Mouse (Mus musculus): ENCODE results near the gene Gnl3l. TPM values are rescaled to one million over a fixed set of nuclear protein-coding genes. Genes with fewer than 3 reads are reported as not detected.

Gnl3l gene
- polyA plus RNA-seq, 1 experiment from 2014 or later: 24.0 TPM

DNA sequence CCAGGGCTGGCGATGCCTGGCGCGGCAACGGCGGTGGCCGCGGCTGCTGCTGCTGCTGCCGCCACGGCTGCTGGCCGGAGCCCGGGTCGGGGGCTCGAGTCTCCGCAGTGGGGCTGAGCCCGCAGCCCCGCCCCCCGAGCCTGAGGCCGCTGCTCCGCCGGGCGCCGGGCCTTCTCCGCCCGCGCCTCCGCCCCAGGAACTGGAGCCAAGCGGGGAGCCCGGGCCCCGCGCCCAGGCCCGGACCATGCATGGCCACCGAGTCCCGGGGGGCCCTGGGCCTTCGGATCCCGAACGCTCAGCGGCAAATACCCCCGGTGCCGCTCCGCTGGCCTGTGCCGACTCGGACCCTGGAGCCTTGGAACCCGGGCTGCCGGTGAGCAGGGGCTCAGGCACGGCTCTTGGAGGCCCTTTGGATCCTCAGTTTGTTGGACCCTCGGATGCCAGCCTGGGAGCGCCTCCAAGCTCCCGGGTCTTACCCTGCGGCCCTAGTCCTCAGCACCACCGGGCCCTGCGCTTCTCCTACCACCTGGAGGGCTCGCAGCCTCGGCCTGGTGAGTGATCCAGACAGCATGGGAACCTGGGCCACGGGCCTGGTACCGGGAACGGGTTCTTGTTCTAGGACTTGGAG lies 30.4 kb upstream of the Gnl3l start:
- Histone ChIP-seq H3K27me3 (replicated peaks; ENCODE audit: control insufficient read depth, insufficient read depth, low read length) (no peaks in the 10 kb centered on the region; the same call in 1 of the 2 replicates), H3K4me1 (ENCODE audit: control insufficient read depth, insufficient read depth, low read length) (0 out of 2 replicates have a peak, but pooled peaks cover 3% of the 10 kb centered on the region), H3K27ac (replicated peaks; ENCODE audit: low read depth, low read length) (peak overlapping the region; percentile 88), H3K9me3 (ENCODE audit: control insufficient read depth, low read length) (no peaks in the 10 kb centered on the region), H3K36me3 (ENCODE audit: control insufficient read depth, insufficient read depth, low read length) (no peaks in the 10 kb centered on the region), H3K4me2 (ENCODE audit: low read depth, low read length) (peak overlapping the region; percentile 61), H3K9ac (ENCODE audit: low read depth, low read length) (peak overlapping the region; percentile 87), H3K4me3 (ENCODE audit: low read depth, low read length) (peak overlapping the region; percentile 62)
- peak; percentile 61 for ATAC-seq (ENCODE audit: low read depth)
- 22% methylated on average over 13 of the region's 56 CpGs for WGBS
- peak; percentile 20 for DNase-seq (ENCODE audit: low spot score)

- Histone ChIP-seq H3K4me3 (ENCODE audit: low read depth, low read length) (peak overlapping the region; percentile 62), H3K27me3 (replicated peaks; ENCODE audit: control insufficient read depth, insufficient read depth, low read length) (no peaks in the 10 kb centered on the region; the same call in 1 of the 2 replicates), H3K36me3 (ENCODE audit: control insufficient read depth, insufficient read depth, low read length) (no peaks in the 10 kb centered on the region), H3K9me3 (ENCODE audit: control insufficient read depth, low read length) (no peaks in the 10 kb centered on the region), H3K4me1 (ENCODE audit: control insufficient read depth, insufficient read depth, low read length) (0 out of 2 replicates have a peak, but pooled peaks cover 3% of the 10 kb centered on the region), H3K9ac (ENCODE audit: low read depth, low read length) (peak overlapping the region; percentile 87), H3K27ac (replicated peaks; ENCODE audit: low read depth, low read length) (peak overlapping the region; percentile 88), H3K4me2 (ENCODE audit: low read depth, low read length) (peak overlapping the region; percentile 61)
- peak; percentile 92 for DNase-seq (ENCODE audit: low spot score)
- peak; percentile 87 for ATAC-seq (ENCODE audit: low read depth)
- 28% methylated on average over 19 of the region's 62 CpGs for WGBS
Observed at GRCm38 (mm10) chrX:151046777-151047430, 29.8 kb upstream of the Gnl3l start.

DNA sequence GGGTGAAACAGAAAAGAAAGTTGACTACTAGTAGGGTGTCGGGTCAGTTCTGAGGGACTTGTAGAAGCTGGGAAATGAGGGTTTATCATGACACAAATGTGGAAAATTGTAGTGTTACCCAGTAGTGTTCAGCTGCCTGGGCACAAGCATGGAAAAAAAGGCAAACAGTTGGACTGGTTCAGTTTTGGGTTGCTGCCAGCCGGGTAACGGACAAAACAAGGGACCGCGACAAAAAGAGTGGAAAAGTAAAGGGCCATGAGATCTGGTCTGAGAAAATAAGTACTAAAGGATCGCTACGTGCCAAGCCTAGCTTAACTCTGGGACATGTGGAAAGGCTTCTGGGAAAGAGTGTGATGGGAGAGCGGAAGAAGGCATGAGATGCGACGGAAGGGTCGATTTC lies 29.2 kb upstream of the Gnl3l start:
- no peak for ATAC-seq (ENCODE audit: low read depth)
- no peaks in the 10 kb centered on the region for H3K36me3 ChIP-seq (ENCODE audit: control insufficient read depth, insufficient read depth, low read length)
- H3K4me1 ChIP-seq (ENCODE audit: control insufficient read depth, insufficient read depth, low read length): 0 out of 2 replicates have a peak, but pooled peaks cover 3% of the 10 kb centered on the region
- WGBS: 37% methylated on average over 11 of the region's 11 CpGs
- peak overlapping the region; percentile 88 for H3K27ac ChIP-seq (replicated peaks; ENCODE audit: low read depth, low read length)
- H3K27me3 ChIP-seq (replicated peaks; ENCODE audit: control insufficient read depth, insufficient read depth, low read length): no peaks in the 10 kb centered on the region; the same call in 1 of the 2 replicates
- H3K4me3 ChIP-seq (ENCODE audit: low read depth, low read length): peak overlapping the region; percentile 62
- no peaks in the 10 kb centered on the region for H3K9me3 ChIP-seq (ENCODE audit: control insufficient read depth, low read length)
- H3K4me2 ChIP-seq (ENCODE audit: low read depth, low read length): peak overlapping the region; percentile 61
- H3K9ac ChIP-seq (ENCODE audit: low read depth, low read length): peak overlapping the region; percentile 87; the same call in 1 of the 2 replicates
- no peak for DNase-seq (ENCODE audit: low spot score)

DNA sequence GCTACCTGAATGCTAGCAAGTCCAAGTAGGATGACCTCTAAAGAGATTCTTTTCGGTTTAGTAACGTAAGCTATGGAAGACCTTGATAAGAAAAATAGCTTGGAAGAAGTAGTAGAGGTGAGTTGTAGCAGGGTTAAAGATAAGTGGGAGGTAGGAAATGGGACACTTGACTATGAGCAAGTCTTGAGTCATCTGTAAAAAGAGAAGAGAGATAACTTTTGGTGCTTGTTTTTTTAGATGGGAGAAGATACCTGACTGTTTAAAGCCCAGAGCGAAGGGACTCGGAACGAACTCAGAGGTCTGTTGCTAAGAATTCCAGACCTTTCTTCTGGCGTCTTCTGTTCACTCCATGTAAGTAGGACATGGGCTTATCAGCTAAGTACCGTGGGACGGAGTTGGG lies 28.7 kb upstream of the Gnl3l start, which contains the start of gene Fgd1:
Gene Fgd1 (plus strand): TSS at position 301 of the 400 bp plus-strand sequence.
- ATAC-seq (ENCODE audit: low read depth) (no peak), DNase-seq (ENCODE audit: low spot score) (no peak)
- H3K36me3 ChIP-seq (ENCODE audit: control insufficient read depth, insufficient read depth, low read length): no peaks in the 10 kb centered on the region
- peak within 1 kb of the TSS; percentile 62 for H3K4me3 ChIP-seq (ENCODE audit: low read depth, low read length)
- peak within 1 kb of the TSS; percentile 87 for H3K9ac ChIP-seq (ENCODE audit: low read depth, low read length)
- H3K4me2 ChIP-seq (ENCODE audit: low read depth, low read length): peak within 1 kb of the TSS; percentile 61
- 94% methylated on average over 8 of the region's 8 CpGs for WGBS
- H3K27ac ChIP-seq (replicated peaks; ENCODE audit: low read depth, low read length): peak within 1 kb of the TSS; percentile 88
- no peaks in the 10 kb centered on the region for H3K9me3 ChIP-seq (ENCODE audit: control insufficient read depth, low read length)
- H3K4me1 ChIP-seq (ENCODE audit: control insufficient read depth, insufficient read depth, low read length): 0 out of 2 replicates have a peak, but pooled peaks cover 3% of the 10 kb centered on the region
- H3K27me3 ChIP-seq (replicated peaks; ENCODE audit: control insufficient read depth, insufficient read depth, low read length): no peaks in the 10 kb centered on the region; the same call in 1 of the 2 replicates

DNA sequence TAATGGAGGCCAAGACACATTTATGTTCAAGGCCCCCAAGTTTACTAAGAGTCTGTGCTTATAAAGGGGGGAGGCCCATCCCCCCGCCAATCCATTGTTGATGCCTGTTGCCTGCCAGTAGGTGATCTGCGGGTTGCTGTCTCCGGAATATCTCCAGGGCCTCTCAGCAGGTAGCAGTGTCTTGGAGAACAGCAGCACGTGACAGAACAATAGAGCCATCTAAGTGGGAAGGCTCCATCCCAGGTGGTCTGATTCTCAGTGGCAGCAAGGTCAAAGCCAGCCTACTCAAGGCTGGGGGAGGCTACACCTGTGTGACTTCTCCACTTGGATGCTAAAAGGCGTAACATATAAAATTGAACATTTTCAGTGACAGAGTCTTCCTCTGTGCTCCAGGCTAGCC lies 24.1 kb upstream of the Gnl3l start:
- Histone ChIP-seq H3K27me3 (replicated peaks; ENCODE audit: control insufficient read depth, insufficient read depth, low read length) (no peaks in the 10 kb centered on the region), H3K27ac (replicated peaks; ENCODE audit: low read depth, low read length) (no peak overlapping the region), H3K36me3 (ENCODE audit: control insufficient read depth, insufficient read depth, low read length) (no peaks in the 10 kb centered on the region), H3K9me3 (ENCODE audit: control insufficient read depth, low read length) (no peaks in the 10 kb centered on the region), H3K9ac (ENCODE audit: low read depth, low read length) (no peak overlapping the region), H3K4me1 (ENCODE audit: control insufficient read depth, insufficient read depth, low read length) (no peaks in the 10 kb centered on the region), H3K4me2 (ENCODE audit: low read depth, low read length) (no peak overlapping the region), H3K4me3 (ENCODE audit: low read depth, low read length) (no peak overlapping the region)
- ATAC-seq (ENCODE audit: low read depth) (no peak), DNase-seq (ENCODE audit: low spot score) (no peak)
- 52% methylated on average over 5 of the region's 5 CpGs for WGBS

DNA sequence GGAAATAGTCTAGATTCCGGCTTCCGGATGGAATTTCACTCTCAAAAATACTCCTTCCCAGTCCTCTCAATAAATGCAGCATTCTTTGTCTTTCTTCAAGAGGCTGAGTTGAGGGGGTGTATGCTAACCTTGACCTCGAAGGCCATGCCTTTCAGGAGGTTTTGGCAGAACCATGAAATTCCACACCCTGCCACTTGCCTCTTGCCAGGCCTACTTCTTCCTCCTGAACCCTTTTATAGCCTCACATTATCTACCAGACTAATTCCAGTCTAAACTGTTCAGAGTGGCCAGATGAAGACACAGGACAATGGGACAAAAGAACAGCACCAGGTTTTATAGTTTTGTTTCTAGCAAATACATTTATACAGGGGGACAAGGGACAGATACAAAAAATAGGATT lies 14.3 kb upstream of the Gnl3l start:
- no peak overlapping the region for H3K27ac ChIP-seq (replicated peaks; ENCODE audit: low read depth, low read length)

DNA sequence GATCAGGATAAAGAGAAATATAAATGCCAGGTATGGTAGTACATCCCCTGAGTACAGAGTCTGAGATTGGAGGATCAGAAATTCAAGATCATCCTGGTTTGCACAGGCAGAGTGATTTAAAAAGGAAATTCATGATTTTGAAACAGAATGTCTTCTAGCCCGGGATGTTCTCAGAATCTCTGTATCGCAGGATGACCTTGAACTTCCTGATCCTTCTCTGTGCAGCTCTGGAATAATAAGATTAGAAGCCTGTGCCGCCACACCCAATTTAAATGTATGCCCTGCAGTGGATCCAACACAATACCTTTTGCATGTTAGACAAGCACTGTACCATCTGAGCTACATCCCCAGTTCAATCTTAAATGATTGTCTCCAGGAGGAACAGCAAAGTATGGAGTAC lies 1.7 kb upstream of the Gnl3l start:
- ATAC-seq (ENCODE audit: low read depth) (no peak), DNase-seq (ENCODE audit: low spot score) (no peak)
- 0 out of 2 replicates have a peak, but pooled peaks cover 4% of the 10 kb centered on the region for H3K4me1 ChIP-seq (ENCODE audit: control insufficient read depth, insufficient read depth, low read length)
- no peaks in the 10 kb centered on the region for H3K27me3 ChIP-seq (replicated peaks; ENCODE audit: control insufficient read depth, insufficient read depth, low read length)
- H3K36me3 ChIP-seq (ENCODE audit: control insufficient read depth, insufficient read depth, low read length): 0 out of 2 replicates have a peak, but pooled peaks cover 4% of the 10 kb centered on the region
- no peaks in the 10 kb centered on the region for H3K9me3 ChIP-seq (ENCODE audit: control insufficient read depth, low read length)
- H3K4me3 ChIP-seq (ENCODE audit: low read depth, low read length): no peak overlapping the region
- H3K27ac ChIP-seq (replicated peaks; ENCODE audit: low read depth, low read length): no peak overlapping the region
- no peak overlapping the region for H3K9ac ChIP-seq (ENCODE audit: low read depth, low read length)
- peak overlapping the region; percentile 54 for H3K4me2 ChIP-seq (ENCODE audit: low read depth, low read length)
- WGBS: 74% methylated on average over 3 of the region's 3 CpGs

More for the DNA sequence above, 14.3 kb upstream of the Gnl3l start:
- Histone ChIP-seq H3K9ac (ENCODE audit: low read depth, low read length) (no peak overlapping the region), H3K4me1 (ENCODE audit: control insufficient read depth, insufficient read depth, low read length) (no peaks in the 10 kb centered on the region), H3K9me3 (ENCODE audit: control insufficient read depth, low read length) (no peaks in the 10 kb centered on the region), H3K4me3 (ENCODE audit: low read depth, low read length) (no peak overlapping the region), H3K27me3 (replicated peaks; ENCODE audit: control insufficient read depth, insufficient read depth, low read length) (no peaks in the 10 kb centered on the region), H3K4me2 (ENCODE audit: low read depth, low read length) (no peak overlapping the region), H3K36me3 (ENCODE audit: control insufficient read depth, insufficient read depth, low read length) (no peaks in the 10 kb centered on the region)
- no peak for DNase-seq (ENCODE audit: low spot score)
- WGBS: 41% methylated on average over 3 of the region's 3 CpGs
- ATAC-seq (ENCODE audit: low read depth): no peak

GRCm38 (mm10) chrX:151017897-151018296 lies 775 bp upstream of the Gnl3l start:
- WGBS: 13% methylated on average over 3 of the region's 3 CpGs
- H3K4me1 ChIP-seq (ENCODE audit: control insufficient read depth, insufficient read depth, low read length): 0 out of 2 replicates have a peak, but pooled peaks cover 4% of the 10 kb centered on the region
- H3K9me3 ChIP-seq (ENCODE audit: control insufficient read depth, low read length): no peaks in the 10 kb centered on the region
- H3K4me3 ChIP-seq (ENCODE audit: low read depth, low read length): peak overlapping the region; percentile 46
- peak overlapping the region; percentile 77 for H3K27ac ChIP-seq (replicated peaks; ENCODE audit: low read depth, low read length)
- ATAC-seq (ENCODE audit: low read depth) (no peak), DNase-seq (ENCODE audit: low spot score) (peak; percentile 8)
- H3K4me2 ChIP-seq (ENCODE audit: low read depth, low read length): peak overlapping the region; percentile 54
- H3K9ac ChIP-seq (ENCODE audit: low read depth, low read length): peak overlapping the region; percentile 56
- H3K27me3 ChIP-seq (replicated peaks; ENCODE audit: control insufficient read depth, insufficient read depth, low read length): no peaks in the 10 kb centered on the region
- H3K36me3 ChIP-seq (ENCODE audit: control insufficient read depth, insufficient read depth, low read length): 0 out of 2 replicates have a peak, but pooled peaks cover 10% of the 10 kb centered on the region

Data from embryonic facial prominence, embryonic 14.5 days (tissue).